In the genomic region with DNA sequence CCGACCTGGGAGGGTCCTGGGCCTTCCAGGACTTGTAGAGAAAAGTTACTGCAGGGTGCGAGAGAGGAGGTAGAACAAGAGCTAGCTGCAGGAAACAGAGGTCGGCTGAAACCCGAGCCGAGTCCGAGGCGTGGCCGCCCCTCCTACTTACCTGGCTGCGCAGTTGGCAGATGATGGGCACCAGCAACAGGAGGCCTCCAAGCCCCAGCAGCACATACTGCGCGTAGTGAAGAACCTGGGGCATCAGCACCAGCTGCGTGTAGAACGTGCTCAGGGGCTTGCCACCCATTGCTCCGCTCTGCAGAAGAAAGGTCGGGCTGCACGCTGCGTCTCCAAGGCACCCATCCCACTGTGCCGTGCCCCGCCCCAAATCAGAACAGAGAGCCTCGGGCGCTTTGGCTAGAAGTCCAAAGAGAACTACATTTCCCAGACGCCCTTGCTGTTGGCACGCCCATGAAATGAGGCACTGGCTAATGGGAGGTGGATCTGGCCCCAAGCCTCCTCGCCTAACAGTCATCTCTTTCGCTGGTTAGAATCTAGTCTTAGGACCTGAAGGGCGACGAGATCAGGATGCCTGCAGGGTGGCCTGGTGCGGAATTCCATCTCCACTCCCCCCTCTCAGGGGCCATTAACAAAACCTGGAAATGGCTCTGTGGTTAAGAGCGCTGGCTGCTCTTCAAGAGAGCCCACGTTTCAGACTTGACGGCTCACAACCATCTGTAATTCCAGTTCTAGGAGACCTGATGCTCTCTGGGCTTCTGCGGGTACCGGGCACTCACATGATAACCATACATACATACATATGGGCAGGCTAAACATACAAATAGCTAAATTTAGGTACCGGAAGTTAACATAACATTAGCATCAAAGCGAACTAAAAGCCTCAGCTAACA, we compare ENCODE assay signal across 8 mouse cellular contexts. TPM values are rescaled to one million over a fixed set of nuclear protein-coding genes. Genes with fewer than 3 reads are reported as not detected.
A peak's percentile ranks its signal among the peaks of the same experiment; 100 is the strongest.
DNase-seq lines count a peak whose midpoint lies in the region; ATAC-seq lines count a peak whose summit lies in the region.

No protein-coding gene starts in this region.

- no peak overlapping the region for H3K9ac ChIP-seq in liver, embryonic 16.5 days (ENCODE audit: low read depth, low read length)

- no peaks in the 10 kb centered on the region for H3K9me3 ChIP-seq in heart, embryonic 10.5 days
- no peaks in the 10 kb centered on the region for H3K9me3 ChIP-seq in liver, embryonic 16.5 days (replicated peaks; ENCODE audit: control insufficient read depth, low read length)

- DNase-seq in adrenal gland, postnatal 14 days = peak; percentile 56
- DNase-seq in adrenal gland, postnatal 25 days = no peak
- DNase-seq in cerebellum, postnatal 10 days = peak; percentile 77 to 80
- DNase-seq in heart, embryonic 10.5 days (ENCODE audit: low spot score) = peak; percentile 85
- peak; percentile 43 for DNase-seq in kidney, adult 9 months
- DNase-seq in retina, postnatal 1 day = peak; percentile 78
- no peak for DNase-seq in spleen, adult 18-20 months

- no peaks in the 10 kb centered on the region for H3K27me3 ChIP-seq in heart, embryonic 10.5 days (ENCODE audit: insufficient read depth, poor library complexity, severe bottlenecking)
- no peaks in the 10 kb centered on the region for H3K27me3 ChIP-seq in liver, embryonic 16.5 days (ENCODE audit: control insufficient read depth, insufficient read depth, low read depth, low read length)

- H3K36me3 ChIP-seq in heart, embryonic 10.5 days = peaks cover 44% of the 10 kb centered on the region
- H3K36me3 ChIP-seq in liver, embryonic 16.5 days (ENCODE audit: control insufficient read depth, insufficient read depth) = peaks cover 28% of the 10 kb centered on the region

- ATAC-seq in liver, embryonic 16.5 days (ENCODE audit: low read depth) = no peak

- peak overlapping the region; percentile 52 for H3K4me3 ChIP-seq in heart, embryonic 10.5 days
- no peak overlapping the region for H3K4me3 ChIP-seq in liver, embryonic 16.5 days (ENCODE audit: low read depth, low read length)

- H3K4me2 ChIP-seq in liver, embryonic 16.5 days (ENCODE audit: low read depth, low read length) = 0 out of 2 replicates have a peak overlapping the region, but pooled peaks have one; percentile 5

- 16% methylated on average over 35 of the region's 35 CpGs for WGBS in heart, embryonic 10.5 days
- 65% methylated on average over 35 of the region's 35 CpGs for WGBS in liver, embryonic 16.5 days (ENCODE audit: insufficient replicate concordance)

- peak overlapping the region; percentile 59 for H3K27ac ChIP-seq in heart, embryonic 10.5 days
- H3K27ac ChIP-seq in liver, embryonic 16.5 days (ENCODE audit: low read length) = no peak overlapping the region

- H3K4me1 ChIP-seq in heart, embryonic 10.5 days = peaks cover 34% of the 10 kb centered on the region
- no peaks in the 10 kb centered on the region for H3K4me1 ChIP-seq in liver, embryonic 16.5 days (ENCODE audit: control insufficient read depth, low read depth, low read length)

RNA-seq across cellular contexts. Expression of a gene that starts 56.9 kb away (rescaled TPM):
- total RNA-seq in adrenal gland, postnatal 14 days (2021) = 1,757 and 2,166 TPM in 2 replicates
- total RNA-seq in adrenal gland, postnatal 25 days (2021) = 1,988 and 2,596 TPM in 2 replicates
- polyA plus RNA-seq in heart, embryonic 10.5 days (2016; fragmentation: Nextera tagmentation; extraction: Ambion mirVana) = 73.1 and 94.3 TPM in 2 replicates
- polyA plus RNA-seq in liver, embryonic 16.5 days (2015; fragmentation: Nextera tagmentation; extraction: Ambion mirVana) = 78.3 and 89.5 TPM in 2 replicates

Comparison
In these comparisons a context has a peak if more than half of its experiments do, and no peak if none do; other contexts are left out.
1. DNase-seq: peak in adrenal gland, postnatal 14 days (single experiment), cerebellum, postnatal 10 days (2 of 2), heart, embryonic 10.5 days (single experiment), kidney, adult 9 months (single experiment) and retina, postnatal 1 day (single experiment); none in adrenal gland, postnatal 25 days (single experiment) and spleen, adult 18-20 months (0 of 2).